Comparison of ENCODE assay signal across 18 mouse cellular contexts in the genomic region with DNA sequence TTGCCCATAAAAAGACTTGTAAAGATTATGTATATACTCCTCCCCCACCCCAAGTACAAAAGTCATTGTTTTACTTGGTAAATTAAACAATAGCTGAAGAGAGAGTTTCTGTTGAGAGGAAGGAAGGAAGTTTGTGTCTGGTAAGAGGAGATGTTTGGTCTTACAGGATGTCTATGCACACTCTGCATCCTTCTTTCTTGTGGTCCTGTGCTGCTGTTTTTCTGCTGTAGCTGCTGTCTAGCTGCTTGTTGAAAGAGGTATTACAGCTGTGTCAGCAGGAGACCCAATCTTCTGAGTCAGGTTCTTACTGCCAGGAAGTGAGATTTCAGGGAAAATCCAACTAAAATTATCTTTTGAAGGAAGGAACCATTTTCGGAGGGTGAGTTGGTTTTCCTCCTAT. TPM values are rescaled to one million over a fixed set of nuclear protein-coding genes. Genes with fewer than 3 reads are reported as not detected.
DNase-seq lines count a peak whose midpoint lies in the region; ATAC-seq lines count a peak whose summit lies in the region.
"Had no signal": no experiment of that assay in that cellular context is flagged by ENCODE, and none has a peak within 500 bp of the region (broad histone marks: within the 10 kb centered on the region; RNA-seq: fewer than 3 reads in every experiment).

No protein-coding gene starts in this region.

- WGBS in heart, embryonic 15.5 days = 56% methylated on average over 1 of the region's 1 CpGs
- WGBS in lung, embryonic 15.5 days = 100% methylated on average over 1 of the region's 1 CpGs
- 94% methylated on average over 1 of the region's 1 CpGs for WGBS in midbrain, embryonic 14.5 days

- no peak overlapping the region for H3K9ac ChIP-seq in heart, embryonic 15.5 days
- H3K9ac ChIP-seq in lung, embryonic 15.5 days = no peak overlapping the region
- no peak overlapping the region for H3K9ac ChIP-seq in midbrain, embryonic 14.5 days (replicated peaks; ENCODE audit: low read length)
- H3K9ac ChIP-seq: hindbrain, embryonic 15.5 days; limb, embryonic 12.5 days had no signal

- ATAC-seq in heart, embryonic 15.5 days (replicated peaks; ENCODE audit: insufficient number of reproducible peaks, insufficient read depth, low FRiP score, low read depth) = no peak
- no peak for ATAC-seq in lung, embryonic 15.5 days (ENCODE audit: borderline replicate concordance, extremely low read depth, low FRiP score, low TSS enrichment)
- ATAC-seq in midbrain, embryonic 14.5 days (ENCODE audit: low FRiP score, low TSS enrichment) = no peak
- ATAC-seq: forebrain, embryonic 16.5 days had no signal

- H3K36me3 ChIP-seq in heart, embryonic 15.5 days = no peaks in the 10 kb centered on the region; the same call in 1 of the 2 replicates
- 0 out of 2 replicates have a peak, but pooled peaks cover 2% of the 10 kb centered on the region for H3K36me3 ChIP-seq in lung, embryonic 15.5 days
- H3K36me3 ChIP-seq in midbrain, embryonic 14.5 days (ENCODE audit: control insufficient read depth, insufficient read depth, low read length) = peaks cover 20% of the 10 kb centered on the region

- no peak overlapping the region for H3K4me2 ChIP-seq in heart, embryonic 15.5 days
- no peak overlapping the region for H3K4me2 ChIP-seq in lung, embryonic 15.5 days
- no peak overlapping the region for H3K4me2 ChIP-seq in midbrain, embryonic 14.5 days (ENCODE audit: low read length)
- H3K4me2 ChIP-seq: hindbrain, embryonic 15.5 days; limb, embryonic 12.5 days had no signal

- peak overlapping the region; percentile 51 for H3K27ac ChIP-seq in heart, embryonic 15.5 days
- peak overlapping the region; percentile 47 for H3K27ac ChIP-seq in lung, embryonic 15.5 days
- no peak overlapping the region for H3K27ac ChIP-seq in midbrain, embryonic 14.5 days (replicated peaks; ENCODE audit: low read depth, low read length)
- H3K27ac ChIP-seq: hindbrain, embryonic 15.5 days; left cerebral cortex, adult 2 months; limb, embryonic 12.5 days; midbrain, embryonic 10.5 days had no signal

- no peak for DNase-seq in heart, adult 18-20 months
- DNase-seq in lung, postnatal 4 days = no peak
- peak; percentile 40 for DNase-seq in T-cell, adult 2 months (ENCODE audit: low spot score)
- peak; percentile 7 to 18 for DNase-seq in thymus, postnatal 10 days (ENCODE audit: low spot score in 2 of 2)
- DNase-seq in adipocyte (ENCODE audit: low spot score) = no peak
- DNase-seq in midbrain, embryonic 14.5 days = no peak
- DNase-seq: adrenal gland, postnatal 25 days; cerebellum, adult 9-11 months; kidney, adult 9 months; lung, adult 2 months; retina, postnatal 1 day had no signal

- H3K9me3 ChIP-seq in heart, embryonic 15.5 days (replicated peaks) = no peaks in the 10 kb centered on the region
- no peaks in the 10 kb centered on the region for H3K9me3 ChIP-seq in lung, embryonic 15.5 days
- H3K9me3 ChIP-seq in midbrain, embryonic 14.5 days (ENCODE audit: control insufficient read depth, low read length) = no peaks in the 10 kb centered on the region
- H3K9me3 ChIP-seq: hindbrain, embryonic 15.5 days; limb, embryonic 12.5 days; midbrain, embryonic 10.5 days had no signal

- H3K4me3 ChIP-seq in heart, embryonic 15.5 days = no peak overlapping the region
- H3K4me3 ChIP-seq in lung, embryonic 15.5 days = no peak overlapping the region
- H3K4me3 ChIP-seq in midbrain, embryonic 14.5 days (replicated peaks; ENCODE audit: low read depth, low read length) = no peak overlapping the region
- H3K4me3 ChIP-seq: hindbrain, embryonic 15.5 days; left cerebral cortex, adult 2 months; limb, embryonic 12.5 days; midbrain, embryonic 10.5 days had no signal

- no peaks in the 10 kb centered on the region for H3K4me1 ChIP-seq in heart, embryonic 15.5 days (replicated peaks)
- no peaks in the 10 kb centered on the region for H3K4me1 ChIP-seq in lung, embryonic 15.5 days
- H3K4me1 ChIP-seq in midbrain, embryonic 14.5 days (ENCODE audit: control insufficient read depth, insufficient read depth, low read length) = no peaks in the 10 kb centered on the region
- H3K4me1 ChIP-seq: hindbrain, embryonic 15.5 days; limb, embryonic 12.5 days; midbrain, embryonic 10.5 days had no signal

- no peaks in the 10 kb centered on the region for H3K27me3 ChIP-seq in heart, embryonic 15.5 days
- no peaks in the 10 kb centered on the region for H3K27me3 ChIP-seq in lung, embryonic 15.5 days
- H3K27me3 ChIP-seq in midbrain, embryonic 14.5 days (ENCODE audit: control insufficient read depth, insufficient read depth, low read length) = no peaks in the 10 kb centered on the region
- H3K27me3 ChIP-seq: hindbrain, embryonic 15.5 days; limb, embryonic 12.5 days had no signal

RNA-seq across cellular contexts. Expression of gene Abi2, which starts 51.2 kb away (rescaled TPM):
- 22.4 and 25.4 TPM in 2 replicates for polyA plus RNA-seq in heart, embryonic 15.5 days (2015; fragmentation: Nextera tagmentation; extraction: Ambion mirVana)
- 10 to 100 TPM; 14.7 to 19.4 TPM for total RNA-seq in heart, adult 18-20 months (2021)
- 22.5 and 23.7 TPM in 2 replicates for polyA plus RNA-seq in lung, embryonic 15.5 days (2015; fragmentation: Nextera tagmentation; extraction: Ambion mirVana)
- polyA plus RNA-seq in midbrain, embryonic 14.5 days (2014; fragmentation: Nextera tagmentation; extraction: Ambion mirVana) = 79.7 and 84.0 TPM in 2 replicates

Comparison
In these comparisons a context has a peak if more than half of its experiments do, and no peak if none do; other contexts are left out.
1. DNase-seq: peak in T-cell, adult 2 months (single experiment) and thymus, postnatal 10 days (2 of 2); none in heart, adult 18-20 months (0 of 2), lung, postnatal 4 days (0 of 2), adipocyte (single experiment) and midbrain, embryonic 14.5 days (single experiment).